Mouse (Mus musculus): ENCODE results near the gene Lingo1. TPM values are rescaled to one million over a fixed set of nuclear protein-coding genes. Genes with fewer than 3 reads are reported as not detected.

Lingo1 gene
- polyA plus RNA-seq, 1 experiment: 0.37 TPM

GRCm38 (mm10) chr9:56710958-56711357 lies 85.3 kb downstream of the Lingo1 start:
- Histone ChIP-seq H3ac (ENCODE audit: control insufficient read depth, insufficient read length, low read depth) (no peak overlapping the region), H3K79me3 (ENCODE audit: low read depth) (no peaks in the 10 kb centered on the region)

GRCm38 (mm10) chr9:56706482-56707085 lies 89.7 kb downstream of the Lingo1 start:
- H3K27me3 ChIP-seq (ENCODE audit: control insufficient read depth, insufficient read depth, insufficient read length): peaks cover 74% of the 10 kb centered on the region
- H3K36me3 ChIP-seq (ENCODE audit: control insufficient read depth, insufficient read depth): no peaks in the 10 kb centered on the region
- TF ChIP-seq CEBPB (IDR thresholded peaks at IDR 0.05; ENCODE audit: low read depth) (no peak), FOSL1 (IDR thresholded peaks at IDR 0.05; ENCODE audit: insufficient read depth, low read length, poor library complexity, severe bottlenecking) (no peak), MYOG (IDR thresholded peaks at IDR 0.05; ENCODE audit: control insufficient read depth, extremely low read depth, insufficient read length) (no peak), MYOD1 (IDR thresholded peaks at IDR 0.05; ENCODE audit: control insufficient read depth, insufficient read length, low read depth) (no peak), USF1 (IDR thresholded peaks at IDR 0.05; ENCODE audit: low read depth) (no peak), MAX (IDR thresholded peaks at IDR 0.05) (no peak), CTCF (IDR thresholded peaks at IDR 0.05; ENCODE audit: control insufficient read depth, insufficient read depth, insufficient read length) (no peak)
- H3K4me3 ChIP-seq (ENCODE audit: insufficient read depth, poor library complexity, severe bottlenecking): no peak overlapping the region
- H3ac ChIP-seq (ENCODE audit: control insufficient read depth, insufficient read length, low read depth): no peak overlapping the region
- no peaks in the 10 kb centered on the region for H3K79me2 ChIP-seq (ENCODE audit: control insufficient read depth, insufficient read depth)
- no peaks in the 10 kb centered on the region for H3K79me3 ChIP-seq (ENCODE audit: low read depth)

More at GRCm38 (mm10) chr9:56710958-56711357, 85.3 kb downstream of the Lingo1 start:
- no peak overlapping the region for H3K4me3 ChIP-seq (ENCODE audit: insufficient read depth, poor library complexity, severe bottlenecking)
- H3K79me2 ChIP-seq (ENCODE audit: control insufficient read depth, insufficient read depth): no peaks in the 10 kb centered on the region
- H3K36me3 ChIP-seq (ENCODE audit: control insufficient read depth, insufficient read depth): no peaks in the 10 kb centered on the region
- peaks cover 53% of the 10 kb centered on the region for H3K27me3 ChIP-seq (ENCODE audit: control insufficient read depth, insufficient read depth, insufficient read length)
- TF ChIP-seq USF1 (IDR thresholded peaks at IDR 0.05; ENCODE audit: low read depth): no peak
- no peak for TF ChIP-seq MYOG (IDR thresholded peaks at IDR 0.05; ENCODE audit: control insufficient read depth, extremely low read depth, insufficient read length)
- no peak for TF ChIP-seq MAX (IDR thresholded peaks at IDR 0.05)
- TF ChIP-seq MYOD1 (IDR thresholded peaks at IDR 0.05; ENCODE audit: control insufficient read depth, insufficient read length, low read depth): no peak
- no peak for TF ChIP-seq FOSL1 (IDR thresholded peaks at IDR 0.05; ENCODE audit: insufficient read depth, low read length, poor library complexity, severe bottlenecking)
- no peak for TF ChIP-seq CTCF (IDR thresholded peaks at IDR 0.05; ENCODE audit: control insufficient read depth, insufficient read depth, insufficient read length)
- no peak for TF ChIP-seq CEBPB (IDR thresholded peaks at IDR 0.05; ENCODE audit: low read depth)

- H3K4me3 ChIP-seq (ENCODE audit: insufficient read depth, poor library complexity, severe bottlenecking): no peak overlapping the region
- no peaks in the 10 kb centered on the region for H3K36me3 ChIP-seq (ENCODE audit: control insufficient read depth, insufficient read depth)
- TF ChIP-seq MYOD1 (IDR thresholded peaks at IDR 0.05; ENCODE audit: control insufficient read depth, insufficient read length, low read depth): no peak
- TF ChIP-seq CTCF (IDR thresholded peaks at IDR 0.05; ENCODE audit: control insufficient read depth, insufficient read depth, insufficient read length): no peak
- no peak for TF ChIP-seq MYOG (IDR thresholded peaks at IDR 0.05; ENCODE audit: control insufficient read depth, extremely low read depth, insufficient read length)
- TF ChIP-seq USF1 (IDR thresholded peaks at IDR 0.05; ENCODE audit: low read depth): no peak
- no peak for TF ChIP-seq FOSL1 (IDR thresholded peaks at IDR 0.05; ENCODE audit: insufficient read depth, low read length, poor library complexity, severe bottlenecking)
- no peak for TF ChIP-seq MAX (IDR thresholded peaks at IDR 0.05)
- no peak for TF ChIP-seq CEBPB (IDR thresholded peaks at IDR 0.05; ENCODE audit: low read depth)
- no peaks in the 10 kb centered on the region for H3K79me3 ChIP-seq (ENCODE audit: low read depth)
- H3K27me3 ChIP-seq (ENCODE audit: control insufficient read depth, insufficient read depth, insufficient read length): peaks cover 79% of the 10 kb centered on the region
- H3ac ChIP-seq (ENCODE audit: control insufficient read depth, insufficient read length, low read depth): no peak overlapping the region
- H3K79me2 ChIP-seq (ENCODE audit: control insufficient read depth, insufficient read depth): no peaks in the 10 kb centered on the region
These were observed 94.9 kb downstream of the Lingo1 start for GRCm38 (mm10) chr9:56701394-56701793.

GRCm38 (mm10) chr9:56700866-56701265 lies 95.4 kb downstream of the Lingo1 start:
- H3K79me3 ChIP-seq (ENCODE audit: low read depth): no peaks in the 10 kb centered on the region
- peaks cover 78% of the 10 kb centered on the region for H3K27me3 ChIP-seq (ENCODE audit: control insufficient read depth, insufficient read depth, insufficient read length)
- no peaks in the 10 kb centered on the region for H3K79me2 ChIP-seq (ENCODE audit: control insufficient read depth, insufficient read depth)
- TF ChIP-seq USF1 (IDR thresholded peaks at IDR 0.05; ENCODE audit: low read depth) (no peak), FOSL1 (IDR thresholded peaks at IDR 0.05; ENCODE audit: insufficient read depth, low read length, poor library complexity, severe bottlenecking) (no peak), MAX (IDR thresholded peaks at IDR 0.05) (no peak), CTCF (IDR thresholded peaks at IDR 0.05; ENCODE audit: control insufficient read depth, insufficient read depth, insufficient read length) (no peak), CEBPB (IDR thresholded peaks at IDR 0.05; ENCODE audit: low read depth) (no peak), MYOD1 (IDR thresholded peaks at IDR 0.05; ENCODE audit: control insufficient read depth, insufficient read length, low read depth) (no peak), MYOG (IDR thresholded peaks at IDR 0.05; ENCODE audit: control insufficient read depth, extremely low read depth, insufficient read length) (no peak)
- no peaks in the 10 kb centered on the region for H3K36me3 ChIP-seq (ENCODE audit: control insufficient read depth, insufficient read depth)
- no peak overlapping the region for H3K4me3 ChIP-seq (ENCODE audit: insufficient read depth, poor library complexity, severe bottlenecking)
- no peak overlapping the region for H3ac ChIP-seq (ENCODE audit: control insufficient read depth, insufficient read length, low read depth)

- no peaks in the 10 kb centered on the region for H3K79me2 ChIP-seq (ENCODE audit: control insufficient read depth, insufficient read depth)
- no peak overlapping the region for H3ac ChIP-seq (ENCODE audit: control insufficient read depth, insufficient read length, low read depth)
- no peaks in the 10 kb centered on the region for H3K79me3 ChIP-seq (ENCODE audit: low read depth)
- H3K27me3 ChIP-seq (ENCODE audit: control insufficient read depth, insufficient read depth, insufficient read length): peaks cover 68% of the 10 kb centered on the region
- H3K36me3 ChIP-seq (ENCODE audit: control insufficient read depth, insufficient read depth): no peaks in the 10 kb centered on the region
- H3K4me3 ChIP-seq (ENCODE audit: insufficient read depth, poor library complexity, severe bottlenecking): no peak overlapping the region
- TF ChIP-seq MYOG (IDR thresholded peaks at IDR 0.05; ENCODE audit: control insufficient read depth, extremely low read depth, insufficient read length): no peak
- TF ChIP-seq CEBPB (IDR thresholded peaks at IDR 0.05; ENCODE audit: low read depth): no peak
- no peak for TF ChIP-seq MYOD1 (IDR thresholded peaks at IDR 0.05; ENCODE audit: control insufficient read depth, insufficient read length, low read depth)
- TF ChIP-seq FOSL1 (IDR thresholded peaks at IDR 0.05; ENCODE audit: insufficient read depth, low read length, poor library complexity, severe bottlenecking): no peak
- TF ChIP-seq MAX (IDR thresholded peaks at IDR 0.05): no peak
- TF ChIP-seq CTCF (IDR thresholded peaks at IDR 0.05; ENCODE audit: control insufficient read depth, insufficient read depth, insufficient read length): no peak
- no peak for TF ChIP-seq USF1 (IDR thresholded peaks at IDR 0.05; ENCODE audit: low read depth)
These were observed 97.4 kb downstream of the Lingo1 start for GRCm38 (mm10) chr9:56698715-56699370.

Measured in C2C12 (cell line).